Mouse (Mus musculus): Measurements from ENCODE around the gene Stk38. TPM values are rescaled to one million over a fixed set of nuclear protein-coding genes. Genes with fewer than 3 reads are reported as not detected.
"Not testable (repeated sequence)": the region's sequence is repeated elsewhere in the genome, so short reads cannot be mapped to it uniquely, and the experiment has no call there.

Gene Stk38
- total RNA-seq, 1 experiment from 2014 or later = 79.5 TPM

- DNase-seq = no peak
These were observed 27.7 kb upstream of the Stk38 start for GRCm38 (mm10) chr17:29035506-29035905.

- no peak for DNase-seq
These were observed 26.5 kb upstream of the Stk38 start for GRCm38 (mm10) chr17:29034264-29034663.

- DNase-seq = no peak
These were observed 25.8 kb upstream of the Stk38 start for GRCm38 (mm10) chr17:29033569-29034061.

- peak; percentile 99 for DNase-seq
These were observed 24.7 kb upstream of the Stk38 start, which contains the start of gene Srsf3 for GRCm38 (mm10) chr17:29032274-29033069. Gene Srsf3, plus strand, starts transcription at chr17:29032628.

GRCm38 (mm10) chr17:29031771-29032273 is 24.0 kb upstream of the Stk38 start:
- no peak for DNase-seq

- not testable (repeated sequence) for DNase-seq
These were observed 23.4 kb upstream of the Stk38 start for GRCm38 (mm10) chr17:29031085-29031711.

- DNase-seq = no peak
These were observed 22.7 kb upstream of the Stk38 start for GRCm38 (mm10) chr17:29030321-29031034.

GRCm38 (mm10) chr17:29026652-29027356 is 19.0 kb upstream of the Stk38 start:
- no peak for DNase-seq

- DNase-seq = no peak
These were observed 17.2 kb upstream of the Stk38 start for GRCm38 (mm10) chr17:29024896-29025565.

GRCm38 (mm10) chr17:29024047-29024892 is 16.5 kb upstream of the Stk38 start:
- no peak for DNase-seq

GRCm38 (mm10) chr17:29023346-29023745 is 15.6 kb upstream of the Stk38 start:
- DNase-seq = no peak

GRCm38 (mm10) chr17:29022230-29022819 is 14.5 kb upstream of the Stk38 start:
- DNase-seq = no peak

- no peak for DNase-seq
These were observed 12.6 kb upstream of the Stk38 start for GRCm38 (mm10) chr17:29020444-29020843.

GRCm38 (mm10) chr17:29019391-29019790 is 11.6 kb upstream of the Stk38 start:
- DNase-seq = no peak

GRCm38 (mm10) chr17:29018292-29018984 is 10.6 kb upstream of the Stk38 start:
- no peak for DNase-seq

GRCm38 (mm10) chr17:29016705-29017104 is 8.9 kb upstream of the Stk38 start:
- DNase-seq = no peak

GRCm38 (mm10) chr17:29015638-29016037 is 7.8 kb upstream of the Stk38 start:
- no peak for DNase-seq

- no peak for DNase-seq
These were observed 6.4 kb upstream of the Stk38 start for GRCm38 (mm10) chr17:29014235-29014634.

GRCm38 (mm10) chr17:29009181-29009580 is 1.4 kb upstream of the Stk38 start:
- DNase-seq = no peak

GRCm38 (mm10) chr17:29008326-29008650 is 493 bp upstream of the Stk38 start:
- DNase-seq = no peak

Measured in adrenal gland, postnatal 25 days (tissue).